Mouse (Mus musculus) midbrain, embryonic 11.5 days (tissue): ENCODE data around the gene Prcc. TPM values are rescaled to one million over a fixed set of nuclear protein-coding genes. Genes with fewer than 3 reads are reported as not detected.
A peak's percentile ranks its signal among the peaks of the same experiment; 100 is the strongest.

ENCODE experiments used
- ATAC-seq: fragments of 200-750 bp; cut with Nextera tagmentation; 2 replicates; pipeline ENCODE4 v1.8.0; 2017; ENCODE audit warnings: moderate TSS enrichment, moderate library complexity; ENCODE audit not compliant: low FRiP score
- DNase-seq: peaks from one replicate; pipeline ENCODE4 v3.0.0; 2015; ENCODE audit warnings: low spot score; ENCODE audit errors: missing footprints
- H3K27ac ChIP-seq: fragments of 300-500 bp; sonication (generic); 2 replicates; pipeline ENCODE4 v1.5.1; 2014; ENCODE audit warnings: low read depth, low read length
- H3K27me3 ChIP-seq: fragments of 300-500 bp; sonication (generic); 2 replicates; pipeline ENCODE4 v1.6.1; 2014; ENCODE audit warnings: mild to moderate bottlenecking, low read length, moderate library complexity, mixed read lengths; ENCODE audit not compliant: control insufficient read depth, insufficient read depth
- H3K36me3 ChIP-seq: fragments of 300-500 bp; sonication (generic); 2 replicates; pipeline ENCODE4 v1.6.1; 2014; ENCODE audit warnings: mild to moderate bottlenecking, low read length, moderate library complexity, mixed read lengths; ENCODE audit not compliant: control insufficient read depth, insufficient read depth
- H3K4me1 ChIP-seq: fragments of 300-500 bp; sonication (generic); 2 replicates; pipeline ENCODE4 v1.6.1; 2014; ENCODE audit warnings: low read length; ENCODE audit not compliant: control insufficient read depth, insufficient read depth
- H3K4me2 ChIP-seq: fragments of 300-500 bp; sonication (generic); 2 replicates; pipeline ENCODE4 v1.6.1; 2014; ENCODE audit warnings: mild to moderate bottlenecking, moderate library complexity
- H3K4me3 ChIP-seq: fragments of 300-500 bp; sonication (generic); 2 replicates; pipeline ENCODE4 v1.5.1; 2014; ENCODE audit warnings: low read depth, low read length
- H3K9ac ChIP-seq: fragments of 300-500 bp; sonication (generic); 2 replicates; pipeline ENCODE4 v1.6.1; 2014; ENCODE audit warnings: low read length
- H3K9me3 ChIP-seq: fragments of 300-500 bp; sonication (generic); 2 replicates; pipeline ENCODE4 v1.6.1; 2016; ENCODE audit warnings: low read length; ENCODE audit not compliant: control insufficient read depth
- WGBS: fragments of 180-500 bp; shearing (Covaris S2); extraction: QIAGEN DNeasy Blood & Tissue Kit; methylation state at CpG from one replicate; pipeline ENCODE4 v1.1.7; 2014; 5-methylcytosine and 5-hydroxymethylcytosine counted together
- polyA plus RNA-seq: library from polyadenylated mRNA; unstranded; fragments of >200 nt; fragmentation: Nextera tagmentation; extraction: Ambion mirVana; gene quantifications from 2 replicates; pipeline ENCODE4 v1.2.1, GENCODE M21; 2014

Gene Prcc
- polyA plus RNA-seq = 18.4 and 20.4 TPM in 2 replicates

- Histone ChIP-seq H3K9ac (peak within 1 kb of the TSS; percentile 93), H3K9me3 (no peaks in the 10 kb centered on the region), H3K27me3 (no peaks in the 10 kb centered on the region), H3K4me1 (peaks cover 13% of the 10 kb centered on the region), H3K4me2 (peak within 1 kb of the TSS; percentile 95), H3K27ac (peak within 1 kb of the TSS; percentile 31), H3K36me3 (peaks cover 2% of the 10 kb centered on the region; the same call in 1 of the 2 replicates), H3K4me3 (peak within 1 kb of the TSS; percentile 97)
- peak; percentile 97 for ATAC-seq
- under 1% methylated on average over 33 of the region's 33 CpGs for WGBS
- peak; percentile 99 for DNase-seq
Observed at GRCm38 (mm10) chr3:87885281-87886003, at the start of gene Prcc. Prcc (minus strand) TSS chr3:87885608.

- ATAC-seq (no peak), DNase-seq (no peak)
- no peak overlapping the region for H3K4me2 ChIP-seq
- H3K4me1 ChIP-seq = peaks cover 11% of the 10 kb centered on the region
- H3K27me3 ChIP-seq = no peaks in the 10 kb centered on the region; the same call in 1 of the 2 replicates
- H3K9ac ChIP-seq = no peak overlapping the region
- no peak overlapping the region for H3K4me3 ChIP-seq
- no peak overlapping the region for H3K27ac ChIP-seq
- peaks cover 25% of the 10 kb centered on the region for H3K36me3 ChIP-seq
- no peaks in the 10 kb centered on the region for H3K9me3 ChIP-seq
- 89% methylated on average over 4 of the region's 4 CpGs for WGBS
Observed at GRCm38 (mm10) chr3:87935201-87935600, 49.8 kb upstream of the Prcc start.

GRCm38 (mm10) chr3:87934501-87934900 is 49.1 kb upstream of the Prcc start:
- Histone ChIP-seq H3K36me3 (peaks cover 25% of the 10 kb centered on the region), H3K27ac (no peak overlapping the region)
- no peak for DNase-seq

GRCm38 (mm10) chr3:87934026-87934425 is 48.6 kb upstream of the Prcc start:
- no peaks in the 10 kb centered on the region; the same call in 1 of the 2 replicates for H3K27me3 ChIP-seq
- H3K36me3 ChIP-seq = peaks cover 25% of the 10 kb centered on the region
- no peak overlapping the region for H3K4me2 ChIP-seq
- no peak overlapping the region for H3K9ac ChIP-seq
- DNase-seq (no peak), ATAC-seq (no peak)
- no peak overlapping the region for H3K4me3 ChIP-seq
- WGBS = 90% methylated on average over 5 of the region's 5 CpGs
- peaks cover 15% of the 10 kb centered on the region for H3K4me1 ChIP-seq
- no peaks in the 10 kb centered on the region for H3K9me3 ChIP-seq
- no peak overlapping the region for H3K27ac ChIP-seq

More at GRCm38 (mm10) chr3:87934501-87934900, 49.1 kb upstream of the Prcc start:
- Histone ChIP-seq H3K9ac (no peak overlapping the region), H3K4me1 (peaks cover 11% of the 10 kb centered on the region), H3K27me3 (no peaks in the 10 kb centered on the region; the same call in 1 of the 2 replicates), H3K9me3 (no peaks in the 10 kb centered on the region), H3K4me3 (no peak overlapping the region), H3K4me2 (no peak overlapping the region)
- no peak for ATAC-seq
- 77% methylated on average over 4 of the region's 4 CpGs for WGBS

- DNase-seq (peak; percentile 99), ATAC-seq (peak; percentile 99)
- Histone ChIP-seq H3K36me3 (peaks cover 16% of the 10 kb centered on the region), H3K27me3 (no peaks in the 10 kb centered on the region; the same call in 1 of the 2 replicates), H3K9ac (peak within 1 kb of the TSS; percentile 84), H3K4me3 (peak within 1 kb of the TSS; percentile 90), H3K9me3 (no peaks in the 10 kb centered on the region), H3K27ac (peak within 1 kb of the TSS; percentile 62), H3K4me2 (peak within 1 kb of the TSS; percentile 85), H3K4me1 (peaks cover 18% of the 10 kb centered on the region)
- under 1% methylated on average over 63 of the region's 78 CpGs for WGBS
Observed at GRCm38 (mm10) chr3:87930078-87930795, 44.8 kb upstream of the Prcc start, which contains the start of the genes Isg20l2 and Rrnad1. Isg20l2 (plus strand) TSS chr3:87930314. Rrnad1 (minus strand) TSS chr3:87930717.

GRCm38 (mm10) chr3:87929341-87930077 is 44.1 kb upstream of the Prcc start:
- peak overlapping the region; percentile 90 for H3K4me3 ChIP-seq
- 8% methylated on average over 26 of the region's 26 CpGs for WGBS
- no peaks in the 10 kb centered on the region for H3K9me3 ChIP-seq
- ATAC-seq (peak; percentile 71), DNase-seq (peak; percentile 78)
- no peak overlapping the region for H3K27ac ChIP-seq
- H3K4me2 ChIP-seq = peak overlapping the region; percentile 73
- H3K9ac ChIP-seq = peak overlapping the region; percentile 80
- peaks cover 18% of the 10 kb centered on the region for H3K36me3 ChIP-seq
- H3K27me3 ChIP-seq = no peaks in the 10 kb centered on the region; the same call in 1 of the 2 replicates
- H3K4me1 ChIP-seq = peaks cover 18% of the 10 kb centered on the region

- ATAC-seq = no peak
- no peaks in the 10 kb centered on the region for H3K27me3 ChIP-seq
Observed at GRCm38 (mm10) chr3:87927452-87927851, 42.0 kb upstream of the Prcc start.

GRCm38 (mm10) chr3:87924996-87925395 is 39.6 kb upstream of the Prcc start:
- WGBS = 93% methylated on average over 7 of the region's 7 CpGs
- H3K4me1 ChIP-seq = peaks cover 10% of the 10 kb centered on the region

More at GRCm38 (mm10) chr3:87927452-87927851, 42.0 kb upstream of the Prcc start:
- no peak for DNase-seq
- no peak overlapping the region for H3K27ac ChIP-seq
- H3K4me1 ChIP-seq = peaks cover 18% of the 10 kb centered on the region
- peaks cover 20% of the 10 kb centered on the region for H3K36me3 ChIP-seq
- no peak overlapping the region for H3K4me3 ChIP-seq
- H3K9ac ChIP-seq = no peak overlapping the region
- H3K4me2 ChIP-seq = no peak overlapping the region
- H3K9me3 ChIP-seq = no peaks in the 10 kb centered on the region
- WGBS = 96% methylated on average over 5 of the region's 5 CpGs

More at GRCm38 (mm10) chr3:87924996-87925395, 39.6 kb upstream of the Prcc start:
- Histone ChIP-seq H3K27ac (no peak overlapping the region), H3K36me3 (peaks cover 14% of the 10 kb centered on the region; the same call in 1 of the 2 replicates), H3K9ac (no peak overlapping the region), H3K4me2 (no peak overlapping the region), H3K27me3 (no peaks in the 10 kb centered on the region), H3K9me3 (no peaks in the 10 kb centered on the region), H3K4me3 (no peak overlapping the region)
- ATAC-seq = no peak
- no peak for DNase-seq
